In the genomic region with DNA sequence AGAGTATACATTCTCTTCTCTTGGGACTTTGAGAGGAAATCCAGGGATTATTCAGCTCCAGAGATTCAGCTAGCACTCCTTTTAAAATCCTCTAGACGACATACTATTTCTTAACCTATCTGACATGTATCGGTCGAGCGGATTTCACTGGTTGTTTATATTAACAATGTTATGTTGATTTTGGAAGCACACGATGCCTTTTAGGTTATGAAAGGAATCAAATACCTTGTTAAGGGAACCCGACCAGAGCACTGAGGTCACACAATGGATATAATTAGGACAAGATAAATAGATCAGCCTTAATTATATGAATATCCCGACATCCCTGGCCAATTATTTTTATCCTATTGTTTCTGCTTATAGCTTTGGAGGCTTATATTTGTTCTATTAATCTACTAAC, we compare ENCODE assay signal across 26 mouse cellular contexts.
"Had no signal": no experiment of that assay in that cellular context is flagged by ENCODE, and none has a peak within 500 bp of the region (broad histone marks: within the 10 kb centered on the region; RNA-seq: fewer than 3 reads in every experiment).

No protein-coding gene starts in this region.

- DNase-seq: gastrocnemius, postnatal 14 days; gastrocnemius, postnatal 36 days; heart, adult 18-20 months; heart, postnatal 10 days; heart, postnatal 4 days; kidney, adult 18-20 months; kidney, adult 8-10 months; kidney, postnatal 25 days; kidney, postnatal 4 days; liver; liver, embryonic 13.5 days had no signal

- H3K36me3 ChIP-seq: heart, embryonic 10.5 days; heart, embryonic 12.5 days; hindbrain, embryonic 10.5 days; hindbrain, embryonic 12.5 days; intestine, embryonic 15.5 days; limb, embryonic 10.5 days; limb, embryonic 12.5 days; liver, embryonic 13.5 days; liver, embryonic 15.5 days had no signal

- H3K4me2 ChIP-seq: heart, embryonic 12.5 days; hindbrain, embryonic 12.5 days; hindbrain, embryonic 14.5 days; intestine, embryonic 15.5 days; limb, embryonic 12.5 days; liver, embryonic 11.5 days; liver, embryonic 13.5 days; liver, embryonic 15.5 days had no signal

- H3K27me3 ChIP-seq: heart, embryonic 12.5 days; hindbrain, embryonic 12.5 days; intestine, embryonic 15.5 days; limb, embryonic 12.5 days; liver, embryonic 13.5 days; liver, embryonic 15.5 days had no signal

- H3K4me3 ChIP-seq: heart, embryonic 10.5 days; heart, embryonic 12.5 days; hindbrain, embryonic 10.5 days; hindbrain, embryonic 12.5 days; intestine, embryonic 15.5 days; layer of hippocampus, adult 2 months; left cerebral cortex, adult 2 months; limb, embryonic 10.5 days; limb, embryonic 12.5 days; liver, embryonic 13.5 days; liver, embryonic 15.5 days had no signal

- H3K9ac ChIP-seq: heart, embryonic 12.5 days; hindbrain, embryonic 12.5 days; hindbrain, embryonic 14.5 days; intestine, embryonic 15.5 days; limb, embryonic 12.5 days; liver, embryonic 13.5 days; liver, embryonic 15.5 days had no signal

- H3K4me1 ChIP-seq: heart, embryonic 10.5 days; heart, embryonic 12.5 days; hindbrain, embryonic 10.5 days; hindbrain, embryonic 12.5 days; intestine, embryonic 15.5 days; limb, embryonic 10.5 days; limb, embryonic 12.5 days; liver, embryonic 13.5 days; liver, embryonic 15.5 days had no signal

- H3K9me3 ChIP-seq: heart, embryonic 10.5 days; heart, embryonic 12.5 days; hindbrain, embryonic 10.5 days; hindbrain, embryonic 12.5 days; intestine, embryonic 15.5 days; limb, embryonic 10.5 days; limb, embryonic 12.5 days; liver, embryonic 13.5 days; liver, embryonic 15.5 days had no signal

- H3K27ac ChIP-seq: heart, embryonic 10.5 days; hindbrain, embryonic 10.5 days; hindbrain, embryonic 12.5 days; hindbrain, embryonic 14.5 days; intestine, embryonic 15.5 days; layer of hippocampus, adult 2 months; left cerebral cortex, adult 2 months; limb, embryonic 10.5 days; limb, embryonic 12.5 days; liver, embryonic 13.5 days; liver, embryonic 15.5 days had no signal

- ATAC-seq: hindbrain, embryonic 16.5 days; inflammation-experienced regulatory T-cells, adult 6 months; intestine, embryonic 15.5 days; intestine, postnatal 0 days had no signal
